Mouse (Mus musculus) forebrain, embryonic 13.5 days (tissue): ENCODE data around the gene Fundc2. TPM values are rescaled to one million over a fixed set of nuclear protein-coding genes. Genes with fewer than 3 reads are reported as not detected.
A peak's percentile ranks its signal among the peaks of the same experiment; 100 is the strongest.

Experiments
- ATAC-seq: fragments of 200-750 bp; cut with Nextera tagmentation; 2 replicates; pipeline ENCODE4 v1.8.0; 2017
- H3K27ac ChIP-seq: fragments of 300-500 bp; sonication (generic); 2 replicates; pipeline ENCODE4 v1.5.1; 2015; ENCODE audit warnings: inconsistent platforms, mild to moderate bottlenecking, moderate library complexity
- H3K27me3 ChIP-seq: fragments of 300-500 bp; sonication (generic); 2 replicates; pipeline ENCODE4 v1.6.1; 2015; ENCODE audit warnings: mild to moderate bottlenecking, inconsistent platforms
- H3K36me3 ChIP-seq: fragments of 300-500 bp; sonication (generic); 2 replicates; pipeline ENCODE4 v1.6.1; 2015; ENCODE audit warnings: mild to moderate bottlenecking, inconsistent platforms; ENCODE audit not compliant: poor library complexity, severe bottlenecking
- H3K4me1 ChIP-seq: fragments of 300-500 bp; sonication (generic); 2 replicates; pipeline ENCODE4 v1.6.1; 2015; ENCODE audit warnings: inconsistent platforms
- H3K4me2 ChIP-seq: fragments of 300-500 bp; sonication (generic); 2 replicates; pipeline ENCODE4 v1.6.1; 2015; ENCODE audit warnings: inconsistent platforms, mild to moderate bottlenecking, moderate library complexity
- H3K4me3 ChIP-seq: fragments of 300-500 bp; sonication (generic); 2 replicates; pipeline ENCODE4 v1.5.1; 2015; ENCODE audit warnings: mild to moderate bottlenecking, inconsistent platforms
- H3K9ac ChIP-seq: fragments of 300-500 bp; sonication (generic); 2 replicates; pipeline ENCODE4 v1.6.1; 2015; ENCODE audit warnings: mild to moderate bottlenecking, inconsistent platforms
- H3K9me3 ChIP-seq: fragments of 300-500 bp; sonication (generic); replicated peaks from 2 replicates; pipeline ENCODE4 v1.6.1; 2016; ENCODE audit warnings: inconsistent platforms
- WGBS: fragments of 180-500 bp; shearing (Covaris S2); methylation state at CpG from one replicate; pipeline ENCODE4 v1.1.7; 2015; 5-methylcytosine and 5-hydroxymethylcytosine counted together
- polyA plus RNA-seq: library from polyadenylated mRNA; unstranded; fragments of >200 nt; fragmentation: Nextera tagmentation; extraction: Ambion mirVana; gene quantifications from 2 replicates; pipeline ENCODE4 v1.2.1, GENCODE M21; 2015

Gene Fundc2
- polyA plus RNA-seq, result 31.4 and 37.8 TPM in 2 replicates

GRCm38 (mm10) chrX:75382195-75382771 is at the start of gene Fundc2, which contains the start of gene F8:
TSS of gene Fundc2 (plus strand) at chrX:75382399.
TSS of gene F8 (minus strand) at chrX:75382615.
- Histone ChIP-seq H3K4me3 (peak within 1 kb of the TSS; percentile 48), H3K27ac (peak within 1 kb of the TSS; percentile 48; the same call in 1 of the 2 replicates), H3K9me3 (no peaks in the 10 kb centered on the region), H3K36me3 (no peaks in the 10 kb centered on the region), H3K27me3 (no peaks in the 10 kb centered on the region), H3K9ac (peak within 1 kb of the TSS; percentile 69), H3K4me1 (no peaks in the 10 kb centered on the region), H3K4me2 (peak within 1 kb of the TSS; percentile 53)
- WGBS, result 16% methylated on average over 24 of the region's 25 CpGs
- peak; percentile 98 for ATAC-seq

GRCm38 (mm10) chrX:75370197-75370596 is 12.0 kb upstream of the Fundc2 start:
- H3K36me3 ChIP-seq, result no peaks in the 10 kb centered on the region
- H3K4me1 ChIP-seq, result no peaks in the 10 kb centered on the region
- H3K27me3 ChIP-seq, result no peaks in the 10 kb centered on the region

DNA sequence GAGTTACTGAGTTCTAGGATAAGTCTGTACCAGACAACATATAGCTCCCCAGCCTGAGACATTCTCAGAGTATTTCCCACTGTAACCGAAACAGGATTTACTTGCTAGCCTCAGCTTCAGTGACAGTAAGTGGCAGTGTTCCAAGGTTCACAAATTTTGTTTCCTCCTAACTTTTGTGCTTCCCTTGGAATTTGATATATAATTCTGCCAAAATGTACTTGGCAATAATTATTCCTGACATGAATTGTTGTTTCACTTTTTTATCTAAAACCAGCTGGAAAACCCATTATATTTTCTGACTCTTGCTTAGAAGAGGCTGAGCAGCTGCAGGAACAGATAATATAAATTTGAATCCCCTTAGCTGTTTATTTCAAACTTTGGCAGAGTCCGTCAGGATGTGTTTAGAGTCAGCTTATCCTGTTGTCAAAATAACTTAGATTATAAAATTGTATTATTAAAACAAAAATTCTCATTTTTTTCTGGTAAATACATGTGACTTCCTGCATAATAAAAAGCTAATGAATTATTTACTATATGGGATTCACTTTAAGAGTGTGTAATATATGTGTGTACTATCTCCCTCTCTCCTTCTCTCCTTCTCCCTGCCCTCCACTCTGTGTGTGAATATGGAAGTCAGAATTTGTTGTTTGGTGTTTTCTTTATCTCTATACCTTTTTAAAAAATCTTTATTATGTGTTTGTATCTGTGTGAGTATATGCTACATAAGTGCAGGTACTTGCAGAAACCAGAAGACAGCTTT is 9.4 kb upstream of the Fundc2 start:
- 89% methylated on average over 2 of the region's 2 CpGs for WGBS
- no peak for ATAC-seq
- Histone ChIP-seq H3K27me3 (no peaks in the 10 kb centered on the region), H3K27ac (no peak overlapping the region), H3K4me2 (no peak overlapping the region), H3K9ac (no peak overlapping the region), H3K9me3 (no peaks in the 10 kb centered on the region), H3K4me3 (no peak overlapping the region), H3K36me3 (no peaks in the 10 kb centered on the region), H3K4me1 (no peaks in the 10 kb centered on the region)

More at GRCm38 (mm10) chrX:75370197-75370596, 12.0 kb upstream of the Fundc2 start:
- Histone ChIP-seq H3K9ac (no peak overlapping the region), H3K4me2 (no peak overlapping the region), H3K9me3 (no peaks in the 10 kb centered on the region), H3K27ac (no peak overlapping the region), H3K4me3 (no peak overlapping the region)
- no peak for ATAC-seq

DNA sequence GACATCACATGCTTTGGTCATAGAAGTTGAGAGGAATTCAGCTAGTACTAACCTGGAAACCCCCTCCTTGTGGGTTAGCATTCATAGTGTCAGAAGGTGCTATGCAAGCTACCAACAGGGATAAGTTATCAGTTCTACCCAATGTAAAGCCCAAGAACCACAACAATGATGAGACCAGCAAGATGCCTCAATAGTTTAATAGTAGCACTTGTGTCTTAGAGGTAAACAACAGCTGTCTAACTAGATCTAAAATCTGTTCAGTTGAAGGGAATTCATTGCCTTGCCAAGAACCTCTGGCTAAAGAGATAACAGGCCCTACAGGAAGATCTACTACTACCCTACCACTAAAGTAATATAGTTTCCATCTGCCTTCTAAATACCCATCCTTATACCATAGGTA is 5.4 kb upstream of the Fundc2 start:
- H3K9me3 ChIP-seq, result no peaks in the 10 kb centered on the region
- H3K4me3 ChIP-seq, result no peak overlapping the region
- H3K27ac ChIP-seq, result no peak overlapping the region
- H3K27me3 ChIP-seq, result no peaks in the 10 kb centered on the region
- no peaks in the 10 kb centered on the region for H3K4me1 ChIP-seq
- no peak overlapping the region for H3K4me2 ChIP-seq
- ATAC-seq, result no peak
- no peak overlapping the region for H3K9ac ChIP-seq
- no peaks in the 10 kb centered on the region for H3K36me3 ChIP-seq

GRCm38 (mm10) chrX:75381176-75381575 is 1.0 kb upstream of the Fundc2 start:
- no peak for ATAC-seq
- no peaks in the 10 kb centered on the region for H3K9me3 ChIP-seq
- H3K4me1 ChIP-seq, result no peaks in the 10 kb centered on the region
- no peak overlapping the region for H3K27ac ChIP-seq
- no peak overlapping the region for H3K9ac ChIP-seq
- H3K4me2 ChIP-seq, result no peak overlapping the region
- no peak overlapping the region for H3K4me3 ChIP-seq
- H3K27me3 ChIP-seq, result no peaks in the 10 kb centered on the region
- H3K36me3 ChIP-seq, result no peaks in the 10 kb centered on the region
- WGBS, result 83% methylated on average over 1 of the region's 1 CpGs

DNA sequence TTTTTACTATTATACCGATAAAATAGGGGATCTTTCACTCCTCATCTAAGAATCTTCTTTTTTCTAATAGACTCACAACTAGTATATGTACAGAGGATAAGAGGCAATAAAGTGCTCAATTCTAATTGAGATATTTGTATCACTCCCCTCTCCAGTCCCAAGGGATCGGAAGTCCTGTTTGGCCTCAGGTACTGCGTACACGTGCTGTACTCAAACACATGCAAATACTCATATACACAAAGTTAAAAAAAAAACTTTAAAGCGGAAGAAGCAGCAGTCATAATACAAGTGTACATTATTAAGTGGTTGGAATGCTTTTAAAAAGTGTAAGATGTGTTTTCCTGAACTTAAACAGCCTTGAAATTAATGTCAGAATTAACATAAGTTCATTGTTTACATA is 500 bp upstream of the Fundc2 start:
- H3K36me3 ChIP-seq, result no peaks in the 10 kb centered on the region
- no peaks in the 10 kb centered on the region for H3K9me3 ChIP-seq
- H3K9ac ChIP-seq, result no peak overlapping the region
- peak overlapping the region; percentile 48 for H3K4me3 ChIP-seq
- H3K4me1 ChIP-seq, result no peaks in the 10 kb centered on the region
- ATAC-seq, result peak; percentile 32; the same call in 1 of the 2 replicates
- H3K27ac ChIP-seq, result no peak overlapping the region
- H3K4me2 ChIP-seq, result peak overlapping the region; percentile 53
- WGBS, result 73% methylated on average over 5 of the region's 5 CpGs
- no peaks in the 10 kb centered on the region for H3K27me3 ChIP-seq

DNA sequence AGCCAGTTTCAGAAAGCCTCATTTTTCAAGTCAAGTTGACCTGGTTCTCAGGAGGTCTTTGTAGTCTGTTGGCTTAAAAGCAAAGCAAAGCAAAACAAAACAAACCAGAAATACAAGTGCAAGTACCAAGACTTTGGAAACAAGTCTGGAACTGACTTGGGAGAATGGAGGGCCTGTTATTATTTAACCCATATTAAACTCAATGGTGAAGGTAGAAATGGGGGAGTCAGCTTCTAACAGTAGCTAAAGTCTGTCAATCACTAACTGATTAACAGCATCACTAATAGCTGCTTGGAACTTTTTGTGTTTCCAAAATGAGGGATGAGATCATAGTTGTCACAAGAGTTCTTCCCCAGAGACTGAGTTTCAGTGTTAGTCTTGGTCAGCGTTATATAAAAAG is 17.3 kb downstream of the Fundc2 start:
- 79% methylated on average over 1 of the region's 1 CpGs for WGBS
- H3K27me3 ChIP-seq, result no peaks in the 10 kb centered on the region
- peaks cover 5% of the 10 kb centered on the region for H3K36me3 ChIP-seq
- no peak overlapping the region for H3K4me3 ChIP-seq
- ATAC-seq, result no peak
- H3K4me1 ChIP-seq, result no peaks in the 10 kb centered on the region
- no peak overlapping the region for H3K27ac ChIP-seq
- no peak overlapping the region for H3K9ac ChIP-seq
- no peak overlapping the region for H3K4me2 ChIP-seq
- H3K9me3 ChIP-seq, result no peaks in the 10 kb centered on the region

GRCm38 (mm10) chrX:75402668-75403067 is 20.5 kb downstream of the Fundc2 start:
- no peak overlapping the region for H3K4me2 ChIP-seq
- H3K27ac ChIP-seq, result no peak overlapping the region
- H3K9ac ChIP-seq, result no peak overlapping the region
- H3K36me3 ChIP-seq, result peaks cover 5% of the 10 kb centered on the region; the same call in 1 of the 2 replicates
- WGBS, result 85% methylated on average over 2 of the region's 2 CpGs
- no peaks in the 10 kb centered on the region for H3K9me3 ChIP-seq
- H3K27me3 ChIP-seq, result no peaks in the 10 kb centered on the region
- ATAC-seq, result no peak
- no peak overlapping the region for H3K4me3 ChIP-seq
- no peaks in the 10 kb centered on the region for H3K4me1 ChIP-seq

DNA sequence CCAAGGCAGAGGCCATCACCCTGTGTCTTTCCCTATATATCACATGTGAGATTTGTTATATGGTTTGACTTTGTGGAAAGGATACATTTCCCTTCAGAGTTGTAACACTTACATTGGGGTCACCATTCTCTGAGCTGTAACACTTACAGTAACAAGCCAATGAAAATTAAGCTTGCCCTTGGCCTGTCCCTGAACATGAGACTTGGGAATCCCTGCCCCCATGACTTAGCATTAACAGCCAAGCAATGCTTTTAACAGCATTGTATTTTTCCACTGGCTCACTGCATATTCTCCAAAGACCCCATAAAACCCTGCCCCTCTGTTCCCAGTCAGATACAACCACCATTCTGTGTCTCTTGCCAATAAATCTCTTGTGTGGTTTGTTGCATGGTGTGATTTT is 21.2 kb downstream of the Fundc2 start:
- no peak overlapping the region for H3K9ac ChIP-seq
- no peak overlapping the region for H3K27ac ChIP-seq
- no peak for ATAC-seq
- no peak overlapping the region for H3K4me3 ChIP-seq
- H3K4me2 ChIP-seq, result no peak overlapping the region
- H3K9me3 ChIP-seq, result no peaks in the 10 kb centered on the region
- peaks cover 5% of the 10 kb centered on the region; the same call in 1 of the 2 replicates for H3K36me3 ChIP-seq
- H3K27me3 ChIP-seq, result no peaks in the 10 kb centered on the region
- H3K4me1 ChIP-seq, result no peaks in the 10 kb centered on the region

DNA sequence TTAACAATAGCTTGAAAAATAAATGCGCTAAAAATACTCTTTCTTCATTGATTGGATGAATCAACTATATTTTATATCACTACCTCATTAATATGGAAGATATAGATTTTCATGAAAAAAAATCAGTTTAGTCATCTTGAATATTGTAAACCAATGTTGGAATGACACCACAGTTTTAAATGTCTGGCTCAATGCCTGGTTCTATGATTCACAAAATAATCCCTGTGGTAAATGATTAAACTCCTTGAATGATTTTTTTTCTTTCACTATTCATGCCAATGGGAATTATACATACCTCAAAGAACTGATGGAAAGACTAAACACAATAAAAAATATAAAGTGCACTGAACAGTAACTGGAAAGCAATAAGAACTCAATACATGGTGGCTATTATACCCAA is 27.5 kb downstream of the Fundc2 start:
- Histone ChIP-seq H3K36me3 (no peaks in the 10 kb centered on the region), H3K9ac (no peak overlapping the region), H3K27ac (no peak overlapping the region), H3K4me2 (no peak overlapping the region), H3K4me3 (no peak overlapping the region), H3K9me3 (no peaks in the 10 kb centered on the region), H3K27me3 (no peaks in the 10 kb centered on the region), H3K4me1 (peaks cover 2% of the 10 kb centered on the region; the same call in 1 of the 2 replicates)
- ATAC-seq, result no peak
- 92% methylated on average over 1 of the region's 1 CpGs for WGBS

DNA sequence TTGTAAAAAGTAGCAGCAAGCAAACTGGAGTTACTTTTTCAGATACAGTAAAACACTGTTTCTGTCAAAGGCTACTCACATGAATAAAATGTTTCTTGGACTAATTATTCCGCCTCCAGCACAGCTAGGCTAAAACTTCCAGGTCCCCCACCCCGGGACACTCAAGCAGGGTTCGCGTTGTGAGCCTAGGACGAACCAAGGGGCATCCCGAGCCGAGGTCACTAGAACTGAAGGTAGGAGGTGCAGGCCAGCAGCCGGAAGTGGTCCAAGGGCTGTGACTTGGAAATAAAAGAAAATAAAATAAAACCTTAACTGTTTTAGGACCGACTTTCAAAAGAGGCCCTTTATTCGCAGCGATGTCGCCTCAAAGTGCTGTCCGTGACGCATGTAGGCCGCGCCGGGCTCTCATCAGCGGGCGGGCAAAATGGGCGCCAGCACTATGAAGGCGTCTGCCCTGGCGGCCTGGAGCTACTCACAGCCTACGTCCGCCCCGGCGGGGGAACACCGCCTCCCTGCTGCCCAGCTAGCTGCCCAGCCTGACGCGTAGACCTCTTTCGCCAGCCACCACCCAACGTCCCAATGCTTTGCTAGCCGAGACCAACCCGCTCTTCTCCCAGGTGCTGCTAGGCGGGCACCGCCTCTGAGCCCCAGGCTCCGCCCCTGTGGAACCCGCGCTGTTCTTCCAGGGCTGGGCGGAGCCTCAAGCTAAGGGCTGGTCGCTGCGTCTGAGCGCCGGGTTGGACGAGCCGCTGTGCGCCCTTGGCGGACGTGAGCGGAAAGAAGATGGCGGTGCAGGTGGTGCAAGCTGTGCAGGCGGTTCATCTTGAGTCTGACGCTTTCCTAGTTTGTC is 34.0 kb downstream of the Fundc2 start, which contains the start of the genes Cmc4, Mtcp1 and Brcc3:
Gene Cmc4 (minus strand): TSS at position 649 of the 850 bp plus-strand sequence.
Gene Mtcp1 (minus strand): TSS at position 653 of the 850 bp plus-strand sequence.
Gene Brcc3 (plus strand): TSS at position 693 of the 850 bp plus-strand sequence.
- peak within 1 kb of the TSS; percentile 50 for H3K4me3 ChIP-seq
- H3K27ac ChIP-seq, result peak within 1 kb of the TSS; percentile 83
- ATAC-seq, result peak; percentile 100
- H3K4me1 ChIP-seq, result peaks cover 8% of the 10 kb centered on the region; the same call in 1 of the 2 replicates
- peak within 1 kb of the TSS; percentile 71 for H3K9ac ChIP-seq
- H3K4me2 ChIP-seq, result peak within 1 kb of the TSS; percentile 60
- H3K27me3 ChIP-seq, result no peaks in the 10 kb centered on the region
- 17% methylated on average over 44 of the region's 52 CpGs for WGBS
- no peaks in the 10 kb centered on the region for H3K36me3 ChIP-seq
- no peaks in the 10 kb centered on the region for H3K9me3 ChIP-seq
